Mouse (Mus musculus) cerebellum, postnatal 4 days (tissue): ENCODE results near the gene Tmx4.

ENCODE experiments used
- DNase-seq, 2 experiments: peaks; one replicate each; pipeline ENCODE4 v3.0.0; 2022; ENCODE audit warnings: low spot score in 2 of 2, mixed read lengths in 1 of 2

Tmx4 gene

DNA sequence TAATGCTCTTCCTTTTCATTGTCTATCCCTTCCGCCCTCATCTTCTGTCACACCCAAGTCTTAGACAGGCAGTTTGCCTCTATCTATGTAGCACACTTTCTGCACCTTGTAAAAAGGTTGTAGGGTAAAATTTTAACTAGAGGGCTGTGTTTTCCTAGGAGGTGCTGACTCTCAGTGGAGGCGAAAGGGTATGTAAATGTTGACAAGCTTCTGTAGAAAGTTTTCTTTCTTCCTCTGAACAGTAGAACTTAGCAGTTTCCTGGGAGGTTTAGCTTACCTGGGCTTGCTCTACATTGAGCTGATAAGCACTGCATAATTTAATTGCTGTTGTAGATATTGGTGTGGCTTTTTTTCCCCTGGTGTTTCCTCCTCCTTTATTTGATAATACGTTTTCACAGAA lies 84.5 kb downstream of the Tmx4 start:
- DNase-seq: no peak

DNA sequence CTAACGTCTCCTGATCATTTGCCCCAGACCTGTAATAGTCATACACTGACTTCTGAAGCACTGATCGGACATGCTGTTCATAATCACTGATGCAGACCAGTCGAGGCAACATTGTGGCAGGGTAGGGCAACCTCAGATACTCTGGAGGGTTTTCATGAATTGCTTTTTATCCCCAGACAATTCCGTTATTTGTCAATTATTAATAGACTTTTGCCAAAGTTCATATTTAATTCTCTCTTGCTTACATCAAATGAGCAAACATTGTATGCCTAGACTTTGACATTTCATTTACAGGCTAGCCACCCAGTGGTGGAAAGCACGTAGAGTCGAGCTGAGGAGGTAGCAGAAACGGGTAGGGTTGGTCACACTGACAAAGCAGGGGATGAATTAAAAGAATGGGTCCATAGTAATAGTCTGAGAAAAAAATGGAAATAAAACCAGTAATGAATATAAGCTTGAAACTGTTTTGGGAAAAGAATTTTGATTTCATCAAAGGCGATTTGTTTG lies 89.7 kb downstream of the Tmx4 start, which contains the start of gene Hao1:
TSS of gene Hao1 (minus strand) at position 148 of the 507 bp plus-strand sequence.
- DNase-seq: no peak

DNA sequence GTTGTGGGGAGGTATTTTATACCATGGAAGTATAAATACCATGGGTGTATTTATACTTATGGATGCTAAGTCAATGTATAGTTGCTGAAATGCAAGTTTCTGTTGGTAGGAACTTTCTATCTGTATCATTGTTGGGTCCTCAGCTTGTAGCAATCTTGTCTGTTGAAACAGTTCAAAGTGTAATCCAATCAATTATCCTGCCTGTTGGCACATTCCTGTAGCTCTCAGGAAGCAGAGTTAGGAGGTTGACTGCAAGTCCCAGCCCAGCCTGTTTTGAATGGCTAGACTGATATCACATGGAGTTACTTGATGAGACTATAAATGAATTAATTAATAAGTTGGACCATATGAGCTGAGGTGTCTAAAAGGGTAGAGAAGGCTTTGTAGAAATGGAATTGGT lies 91.6 kb downstream of the Tmx4 start:
- DNase-seq: no peak

DNA sequence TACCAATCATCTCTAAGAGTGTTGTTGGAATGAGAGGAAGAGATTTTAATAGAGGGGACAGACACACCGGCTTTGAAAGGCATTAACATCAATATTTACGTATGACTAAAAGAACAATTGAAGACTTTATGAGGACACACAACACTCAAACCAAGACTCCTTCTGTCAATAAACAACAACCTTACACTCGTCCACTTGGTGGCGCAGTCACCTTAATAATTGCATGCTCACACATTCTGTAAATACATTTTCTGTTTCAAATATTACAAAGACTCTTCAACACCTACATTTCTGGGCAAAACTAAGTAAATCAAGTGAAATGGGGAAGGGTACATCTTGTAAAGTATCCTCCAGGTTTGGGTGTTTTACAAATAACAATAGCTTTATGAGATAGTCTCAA lies 94.2 kb downstream of the Tmx4 start:
- peak; percentile 45 to 58 for DNase-seq

DNA sequence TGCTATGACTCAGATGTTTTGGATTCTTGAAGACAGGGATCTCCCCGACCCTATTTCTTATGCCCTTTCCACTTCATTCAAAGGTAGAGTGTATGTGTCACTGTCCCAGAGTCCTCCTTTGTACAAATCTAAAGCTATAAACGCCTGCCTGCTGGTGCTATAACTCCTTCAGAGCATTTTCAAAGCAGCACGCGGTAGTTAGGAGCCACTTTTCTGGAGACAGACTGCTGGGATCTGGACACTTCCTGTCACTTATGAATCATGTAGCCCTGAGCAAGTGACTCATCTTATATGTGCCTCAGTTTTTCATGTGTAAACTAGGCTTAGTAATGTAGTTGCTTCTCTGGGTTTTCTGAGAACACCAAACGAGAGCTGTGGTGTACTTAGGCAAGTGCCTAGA lies 98.8 kb downstream of the Tmx4 start:
- no peak for DNase-seq

DNA sequence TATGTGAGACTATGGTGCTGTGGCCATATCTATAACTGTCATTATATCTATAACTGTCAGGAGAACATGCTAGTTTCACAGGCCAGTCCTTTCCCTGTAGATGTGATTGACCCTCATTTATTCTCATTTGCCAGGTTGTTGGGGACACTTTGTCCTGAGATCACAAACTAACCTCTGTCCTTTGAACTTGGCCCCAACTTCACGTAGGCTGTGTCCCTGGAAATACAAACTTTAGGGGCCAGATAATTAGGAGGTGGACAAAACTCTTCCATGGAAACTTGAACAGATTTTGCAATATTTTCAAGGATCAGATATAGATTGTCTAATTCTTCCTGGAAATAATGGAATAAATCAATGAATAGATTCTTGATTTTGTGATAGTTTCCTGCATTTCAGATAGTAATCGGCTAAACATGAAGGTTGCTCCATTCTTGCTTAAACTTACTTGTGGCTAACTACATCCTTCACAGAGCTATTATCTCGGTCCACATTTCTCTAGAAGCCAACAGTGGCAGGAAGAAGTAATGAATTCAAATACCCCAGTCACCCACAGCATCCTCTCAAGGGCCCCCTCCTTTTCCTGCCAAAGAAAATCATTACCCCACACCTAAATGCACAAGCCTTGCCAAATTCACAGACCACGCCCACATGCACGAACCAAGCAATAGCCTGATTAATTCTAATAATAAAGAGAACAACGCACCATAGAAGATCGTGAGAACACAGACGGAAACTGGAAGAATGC lies 99.5 kb downstream of the Tmx4 start:
- DNase-seq: no peak
